Mouse (Mus musculus): ENCODE results near the gene Zswim3. TPM values are rescaled to one million over a fixed set of nuclear protein-coding genes. Genes with fewer than 3 reads are reported as not detected.

The Zswim3 gene
- 5.4 and 5.9 TPM in 2 replicates for polyA plus RNA-seq (2014; fragmentation: Nextera tagmentation; extraction: Ambion mirVana)

GRCm38 (mm10) chr2:164804533-164805331, at the start of gene Zswim3, which contains the start of gene Acot8:
Gene Zswim3 (plus strand): TSS chr2:164805098.
Gene Acot8 (minus strand): TSS chr2:164804882.
- under 1% methylated on average over 47 of the region's 47 CpGs for WGBS
- Histone ChIP-seq H3K9ac (ENCODE audit: low read length) (peak within 1 kb of the TSS; percentile 92), H3K9me3 (ENCODE audit: control insufficient read depth, low read length) (no peaks in the 10 kb centered on the region), H3K4me2 (ENCODE audit: low read length) (peak within 1 kb of the TSS; percentile 92), H3K4me3 (ENCODE audit: control insufficient read depth in 1 of 2, insufficient read depth in 1 of 2, low read depth in 1 of 2, low read length in 2 of 2) (peak within 1 kb of the TSS; percentile 85 to 94), H3K36me3 (ENCODE audit: control insufficient read depth, insufficient read depth, low read length) (peaks cover 41% of the 10 kb centered on the region), H3K27ac (replicated peaks in 1 of 2; ENCODE audit: control insufficient read depth in 1 of 2, insufficient read depth in 1 of 2, low read depth in 2 of 2, low read length in 2 of 2) (peak within 1 kb of the TSS; percentile 72 to 82), H3K27me3 (ENCODE audit: control insufficient read depth, insufficient read depth, low read length) (no peaks in the 10 kb centered on the region), H3K4me1 (ENCODE audit: control insufficient read depth in 2 of 2, insufficient read depth in 2 of 2, low read length in 2 of 2) (peaks cover 4 to 16% of the 10 kb centered on the region in 2 experiments; a peak in 3 of 4 replicates)
- ATAC-seq (ENCODE audit: insufficient number of reproducible peaks, insufficient read depth, low FRiP score, low read depth): peak; percentile 94

GRCm38 (mm10) chr2:164757841-164758240, 47.1 kb upstream of the Zswim3 start:
- Histone ChIP-seq H3K9me3 (ENCODE audit: control insufficient read depth, low read length) (no peaks in the 10 kb centered on the region), H3K4me2 (ENCODE audit: low read length) (no peak overlapping the region), H3K27ac (replicated peaks in 1 of 2; ENCODE audit: control insufficient read depth in 1 of 2, insufficient read depth in 1 of 2, low read depth in 2 of 2, low read length in 2 of 2) (no peak overlapping the region), H3K4me1 (ENCODE audit: control insufficient read depth in 2 of 2, insufficient read depth in 2 of 2, low read length in 2 of 2) (peaks cover 11 to 27% of the 10 kb centered on the region in 2 experiments), H3K9ac (ENCODE audit: low read length) (no peak overlapping the region), H3K27me3 (ENCODE audit: control insufficient read depth, insufficient read depth, low read length) (no peaks in the 10 kb centered on the region), H3K36me3 (ENCODE audit: control insufficient read depth, insufficient read depth, low read length) (peaks cover 100% of the 10 kb centered on the region), H3K4me3 (ENCODE audit: control insufficient read depth in 1 of 2, insufficient read depth in 1 of 2, low read depth in 1 of 2, low read length in 2 of 2) (no peak overlapping the region)
- no peak for ATAC-seq (ENCODE audit: insufficient number of reproducible peaks, insufficient read depth, low FRiP score, low read depth)
- 91% methylated on average over 11 of the region's 11 CpGs for WGBS

- ATAC-seq (ENCODE audit: insufficient number of reproducible peaks, insufficient read depth, low FRiP score, low read depth): no peak
- no peak overlapping the region for H3K27ac ChIP-seq (replicated peaks in 1 of 2; ENCODE audit: control insufficient read depth in 1 of 2, insufficient read depth in 1 of 2, low read depth in 2 of 2, low read length in 2 of 2)
- 56% methylated on average over 1 of the region's 1 CpGs for WGBS
These were observed 46.2 kb upstream of the Zswim3 start for GRCm38 (mm10) chr2:164758692-164759091.

GRCm38 (mm10) chr2:164760059-164760833, 44.7 kb upstream of the Zswim3 start:
- peaks cover 93% of the 10 kb centered on the region for H3K36me3 ChIP-seq (ENCODE audit: control insufficient read depth, insufficient read depth, low read length)
- no peak overlapping the region for H3K4me2 ChIP-seq (ENCODE audit: low read length)
- H3K4me3 ChIP-seq (ENCODE audit: control insufficient read depth in 1 of 2, insufficient read depth in 1 of 2, low read depth in 1 of 2, low read length in 2 of 2): no peak overlapping the region
- H3K27ac ChIP-seq (replicated peaks in 1 of 2; ENCODE audit: control insufficient read depth in 1 of 2, insufficient read depth in 1 of 2, low read depth in 2 of 2, low read length in 2 of 2): no peak overlapping the region
- peaks cover 6 to 14% of the 10 kb centered on the region in 2 experiments for H3K4me1 ChIP-seq (ENCODE audit: control insufficient read depth in 2 of 2, insufficient read depth in 2 of 2, low read length in 2 of 2)
- H3K27me3 ChIP-seq (ENCODE audit: control insufficient read depth, insufficient read depth, low read length): no peaks in the 10 kb centered on the region
- no peak for ATAC-seq (ENCODE audit: insufficient number of reproducible peaks, insufficient read depth, low FRiP score, low read depth)
- H3K9me3 ChIP-seq (ENCODE audit: control insufficient read depth, low read length): no peaks in the 10 kb centered on the region
- H3K9ac ChIP-seq (ENCODE audit: low read length): no peak overlapping the region
- 72% methylated on average over 4 of the region's 4 CpGs for WGBS

More at GRCm38 (mm10) chr2:164758692-164759091, 46.2 kb upstream of the Zswim3 start:
- no peak overlapping the region for H3K4me2 ChIP-seq (ENCODE audit: low read length)
- H3K4me3 ChIP-seq (ENCODE audit: control insufficient read depth in 1 of 2, insufficient read depth in 1 of 2, low read depth in 1 of 2, low read length in 2 of 2): no peak overlapping the region
- peaks cover 100% of the 10 kb centered on the region for H3K36me3 ChIP-seq (ENCODE audit: control insufficient read depth, insufficient read depth, low read length)
- H3K4me1 ChIP-seq (ENCODE audit: control insufficient read depth in 2 of 2, insufficient read depth in 2 of 2, low read length in 2 of 2): peaks cover 11 to 27% of the 10 kb centered on the region in 2 experiments
- H3K9me3 ChIP-seq (ENCODE audit: control insufficient read depth, low read length): no peaks in the 10 kb centered on the region
- no peaks in the 10 kb centered on the region for H3K27me3 ChIP-seq (ENCODE audit: control insufficient read depth, insufficient read depth, low read length)
- H3K9ac ChIP-seq (ENCODE audit: low read length): no peak overlapping the region

- Histone ChIP-seq H3K27me3 (ENCODE audit: control insufficient read depth, insufficient read depth, low read length) (no peaks in the 10 kb centered on the region), H3K9me3 (ENCODE audit: control insufficient read depth, low read length) (no peaks in the 10 kb centered on the region), H3K9ac (ENCODE audit: low read length) (no peak overlapping the region), H3K4me2 (ENCODE audit: low read length) (no peak overlapping the region), H3K36me3 (ENCODE audit: control insufficient read depth, insufficient read depth, low read length) (peaks cover 93% of the 10 kb centered on the region), H3K4me3 (ENCODE audit: control insufficient read depth in 1 of 2, insufficient read depth in 1 of 2, low read depth in 1 of 2, low read length in 2 of 2) (no peak overlapping the region), H3K4me1 (ENCODE audit: control insufficient read depth in 2 of 2, insufficient read depth in 2 of 2, low read length in 2 of 2) (peaks cover 2 to 4% of the 10 kb centered on the region in 2 experiments; a peak in 2 of 4 replicates), H3K27ac (replicated peaks in 1 of 2; ENCODE audit: control insufficient read depth in 1 of 2, insufficient read depth in 1 of 2, low read depth in 2 of 2, low read length in 2 of 2) (no peak overlapping the region)
- WGBS: 74% methylated on average over 2 of the region's 2 CpGs
- ATAC-seq (ENCODE audit: insufficient number of reproducible peaks, insufficient read depth, low FRiP score, low read depth): no peak
These were observed 43.4 kb upstream of the Zswim3 start for GRCm38 (mm10) chr2:164761502-164761901.

- Histone ChIP-seq H3K27me3 (ENCODE audit: control insufficient read depth, insufficient read depth, low read length) (no peaks in the 10 kb centered on the region), H3K4me1 (ENCODE audit: control insufficient read depth in 2 of 2, insufficient read depth in 2 of 2, low read length in 2 of 2) (peaks cover 2 to 4% of the 10 kb centered on the region in 2 experiments; a peak in 2 of 4 replicates), H3K4me3 (ENCODE audit: control insufficient read depth in 1 of 2, insufficient read depth in 1 of 2, low read depth in 1 of 2, low read length in 2 of 2) (no peak overlapping the region), H3K27ac (replicated peaks in 1 of 2; ENCODE audit: control insufficient read depth in 1 of 2, insufficient read depth in 1 of 2, low read depth in 2 of 2, low read length in 2 of 2) (no peak overlapping the region), H3K4me2 (ENCODE audit: low read length) (no peak overlapping the region), H3K9ac (ENCODE audit: low read length) (no peak overlapping the region), H3K36me3 (ENCODE audit: control insufficient read depth, insufficient read depth, low read length) (peaks cover 93% of the 10 kb centered on the region), H3K9me3 (ENCODE audit: control insufficient read depth, low read length) (no peaks in the 10 kb centered on the region)
- WGBS: 97% methylated on average over 4 of the region's 4 CpGs
- no peak for ATAC-seq (ENCODE audit: insufficient number of reproducible peaks, insufficient read depth, low FRiP score, low read depth)
These were observed 42.9 kb upstream of the Zswim3 start for GRCm38 (mm10) chr2:164761971-164762370.

- Histone ChIP-seq H3K27ac (replicated peaks in 1 of 2; ENCODE audit: control insufficient read depth in 1 of 2, insufficient read depth in 1 of 2, low read depth in 2 of 2, low read length in 2 of 2) (no peak overlapping the region), H3K36me3 (ENCODE audit: control insufficient read depth, insufficient read depth, low read length) (peaks cover 93% of the 10 kb centered on the region), H3K4me2 (ENCODE audit: low read length) (no peak overlapping the region), H3K9me3 (ENCODE audit: control insufficient read depth, low read length) (no peaks in the 10 kb centered on the region), H3K4me3 (ENCODE audit: control insufficient read depth in 1 of 2, insufficient read depth in 1 of 2, low read depth in 1 of 2, low read length in 2 of 2) (no peak overlapping the region), H3K4me1 (ENCODE audit: control insufficient read depth in 2 of 2, insufficient read depth in 2 of 2, low read length in 2 of 2) (peaks cover 2 to 4% of the 10 kb centered on the region in 2 experiments; a peak in 2 of 4 replicates), H3K9ac (ENCODE audit: low read length) (no peak overlapping the region), H3K27me3 (ENCODE audit: control insufficient read depth, insufficient read depth, low read length) (no peaks in the 10 kb centered on the region)
- no peak for ATAC-seq (ENCODE audit: insufficient number of reproducible peaks, insufficient read depth, low FRiP score, low read depth)
- 84% methylated on average over 7 of the region's 7 CpGs for WGBS
These were observed 42.3 kb upstream of the Zswim3 start for GRCm38 (mm10) chr2:164762593-164762992.
